Mouse (Mus musculus) lung, embryonic 14.5 days (tissue): ENCODE measurements around the gene Cd79a. TPM values are rescaled to one million over a fixed set of nuclear protein-coding genes. Genes with fewer than 3 reads are reported as not detected.
A peak's percentile ranks its signal among the peaks of the same experiment; 100 is the strongest.

Source experiments
- ATAC-seq: fragments of 200-750 bp; cut with Nextera tagmentation; 2 replicates; pipeline ENCODE4 v1.8.0; 2017; ENCODE audit warnings: mild to moderate bottlenecking, moderate TSS enrichment, moderate library complexity; ENCODE audit not compliant: insufficient read depth
- DNase-seq: peaks from one replicate; pipeline ENCODE4 v3.0.0-alpha.2; 2015
- H3K27ac ChIP-seq: fragments of 300-500 bp; sonication (generic); 2 replicates; pipeline ENCODE4 v1.5.1; 2014; ENCODE audit warnings: low read depth, mild to moderate bottlenecking, moderate library complexity
- H3K27me3 ChIP-seq: fragments of 300-500 bp; sonication (generic); 2 replicates; pipeline ENCODE4 v1.6.1; 2014; ENCODE audit warnings: low read length, control low read depth; ENCODE audit not compliant: insufficient read depth
- H3K36me3 ChIP-seq: fragments of 300-500 bp; sonication (generic); 2 replicates; pipeline ENCODE4 v1.6.1; 2014; ENCODE audit warnings: control low read depth; ENCODE audit not compliant: insufficient read depth
- H3K4me1 ChIP-seq: fragments of 300-500 bp; sonication (generic); 2 replicates; pipeline ENCODE4 v1.6.1; 2014; ENCODE audit warnings: antibody characterized with exemption, control low read depth; ENCODE audit not compliant: insufficient read depth
- H3K4me2 ChIP-seq: fragments of 300-500 bp; sonication (generic); 2 replicates; pipeline ENCODE4 v1.6.1; 2014; ENCODE audit warnings: mild to moderate bottlenecking
- H3K4me3 ChIP-seq: fragments of 300-500 bp; sonication (generic); 2 replicates; pipeline ENCODE4 v1.5.1; 2014; ENCODE audit warnings: low read depth, low read length
- H3K9ac ChIP-seq: fragments of 300-500 bp; sonication (generic); 2 replicates; pipeline ENCODE4 v1.6.1; 2014
- H3K9me3 ChIP-seq: fragments of 300-500 bp; sonication (generic); 2 replicates; pipeline ENCODE4 v1.6.1; 2016; ENCODE audit warnings: low read depth, low read length, control low read depth
- CTCF ChIP-seq: IDR thresholded peaks from 2 replicates; pipeline ENCODE4 v1.5.1; 2016; ENCODE audit warnings: antibody characterized with exemption, low read depth
- WGBS: fragments of 180-500 bp; shearing (Covaris S2); extraction: QIAGEN DNeasy Blood & Tissue Kit; methylation state at CpG from one replicate; pipeline ENCODE4 v1.1.7; 2014; 5-methylcytosine and 5-hydroxymethylcytosine counted together
- polyA plus RNA-seq: library from polyadenylated mRNA; unstranded; fragments of >200 nt; fragmentation: Nextera tagmentation; extraction: Ambion mirVana; gene quantifications from 2 replicates; pipeline ENCODE4 v1.2.1, GENCODE M21; 2014

The Cd79a gene
- polyA plus RNA-seq, 1 experiment from 2014 or later = 0.24 TPM

GRCm38 (mm10) chr7:24877588-24877987, 19.6 kb upstream of the Cd79a start:
- H3K9ac ChIP-seq = no peak overlapping the region
- H3K4me3 ChIP-seq = no peak overlapping the region
- no peak overlapping the region for H3K4me2 ChIP-seq
- no peaks in the 10 kb centered on the region for H3K27me3 ChIP-seq
- H3K36me3 ChIP-seq = no peaks in the 10 kb centered on the region
- H3K27ac ChIP-seq = no peak overlapping the region
- WGBS = 66% methylated on average over 3 of the region's 3 CpGs
- DNase-seq = no peak
- no peak for TF ChIP-seq CTCF
- no peaks in the 10 kb centered on the region for H3K4me1 ChIP-seq
- ATAC-seq = no peak
- H3K9me3 ChIP-seq = no peaks in the 10 kb centered on the region

GRCm38 (mm10) chr7:24879620-24880019, 17.6 kb upstream of the Cd79a start:
- no peaks in the 10 kb centered on the region for H3K9me3 ChIP-seq
- DNase-seq (no peak), ATAC-seq (no peak)
- WGBS = 36% methylated on average over 2 of the region's 2 CpGs
- H3K9ac ChIP-seq = no peak overlapping the region
- H3K27ac ChIP-seq = no peak overlapping the region
- no peak overlapping the region for H3K4me2 ChIP-seq
- H3K4me1 ChIP-seq = no peaks in the 10 kb centered on the region
- H3K4me3 ChIP-seq = no peak overlapping the region
- no peaks in the 10 kb centered on the region for H3K27me3 ChIP-seq
- no peaks in the 10 kb centered on the region for H3K36me3 ChIP-seq
- no peak for TF ChIP-seq CTCF

- H3K36me3 ChIP-seq = peaks cover 26% of the 10 kb centered on the region
- H3K9ac ChIP-seq = no peak overlapping the region
- H3K4me2 ChIP-seq = no peak overlapping the region
- peaks cover 8% of the 10 kb centered on the region for H3K4me1 ChIP-seq
- H3K27ac ChIP-seq = no peak overlapping the region
- TF ChIP-seq CTCF = no peak
- DNase-seq = no peak
- WGBS = 89% methylated on average over 9 of the region's 9 CpGs
- no peaks in the 10 kb centered on the region for H3K9me3 ChIP-seq
- ATAC-seq = no peak
- no peaks in the 10 kb centered on the region for H3K27me3 ChIP-seq
- H3K4me3 ChIP-seq = no peak overlapping the region
These were observed 14.6 kb upstream of the Cd79a start for GRCm38 (mm10) chr7:24882416-24883199.

- H3K4me3 ChIP-seq = peak within 1 kb of the TSS; percentile 98
- peak within 1 kb of the TSS; percentile 100 for H3K9ac ChIP-seq
- peaks cover 8% of the 10 kb centered on the region for H3K4me1 ChIP-seq
- peak within 1 kb of the TSS; percentile 95 for H3K4me2 ChIP-seq
- peak within 1 kb of the TSS; percentile 92 for H3K27ac ChIP-seq
- no peaks in the 10 kb centered on the region for H3K27me3 ChIP-seq
- WGBS = under 1% methylated on average over 57 of the region's 57 CpGs
- H3K9me3 ChIP-seq = no peaks in the 10 kb centered on the region
- TF ChIP-seq CTCF = peak; percentile 57
- DNase-seq = peak; percentile 100
- H3K36me3 ChIP-seq = peaks cover 40% of the 10 kb centered on the region
- peak; percentile 94 for ATAC-seq
These were observed 13.1 kb upstream of the Cd79a start, which contains the start of gene Rps19 for GRCm38 (mm10) chr7:24883896-24884692. Rps19 (plus strand) TSS chr7:24884371.

- Histone ChIP-seq H3K4me2 (peak overlapping the region; percentile 95), H3K36me3 (peaks cover 47% of the 10 kb centered on the region), H3K27me3 (no peaks in the 10 kb centered on the region), H3K4me1 (peaks cover 8% of the 10 kb centered on the region), H3K9me3 (no peaks in the 10 kb centered on the region), H3K27ac (peak overlapping the region; percentile 92), H3K4me3 (peak overlapping the region; percentile 98), H3K9ac (peak overlapping the region; percentile 100)
- WGBS = under 1% methylated on average over 46 of the region's 47 CpGs
- ATAC-seq (peak; percentile 4; the same call in 1 of the 2 replicates), DNase-seq (peak; percentile 41)
- TF ChIP-seq CTCF = no peak
These were observed 12.4 kb upstream of the Cd79a start for GRCm38 (mm10) chr7:24884693-24885291.

GRCm38 (mm10) chr7:24885468-24886307, 11.5 kb upstream of the Cd79a start:
- H3K9ac ChIP-seq = peak overlapping the region; percentile 100
- no peak for ATAC-seq
- no peak for DNase-seq
- WGBS = 22% methylated on average over 12 of the region's 12 CpGs
- no peak for TF ChIP-seq CTCF
- peak overlapping the region; percentile 31 for H3K27ac ChIP-seq
- peaks cover 8% of the 10 kb centered on the region for H3K4me1 ChIP-seq
- peak overlapping the region; percentile 98 for H3K4me3 ChIP-seq
- peak overlapping the region; percentile 95 for H3K4me2 ChIP-seq
- no peaks in the 10 kb centered on the region for H3K9me3 ChIP-seq
- peaks cover 56% of the 10 kb centered on the region for H3K36me3 ChIP-seq
- H3K27me3 ChIP-seq = no peaks in the 10 kb centered on the region
